Mouse (Mus musculus) kidney, embryonic 14.5 days (tissue): ENCODE data around the gene Megf11. TPM values are rescaled to one million over a fixed set of nuclear protein-coding genes. Genes with fewer than 3 reads are reported as not detected.

Source experiments
- ATAC-seq: fragments of 200-750 bp; cut with Nextera tagmentation; 2 replicates; pipeline ENCODE4 v1.8.0; 2017; ENCODE audit warnings: moderate number of reproducible peaks, mild to moderate bottlenecking, moderate TSS enrichment, moderate library complexity; ENCODE audit not compliant: low FRiP score, low TSS enrichment
- H3K27ac ChIP-seq: fragments of 300-500 bp; sonication (generic); 2 replicates; pipeline ENCODE4 v1.5.1; 2014; ENCODE audit warnings: low read depth, mild to moderate bottlenecking, low read length, moderate library complexity, mixed read lengths
- H3K27me3 ChIP-seq: fragments of 300-500 bp; sonication (generic); 2 replicates; pipeline ENCODE4 v1.6.1; 2014; ENCODE audit warnings: mild to moderate bottlenecking, low read length; ENCODE audit not compliant: control insufficient read depth, insufficient read depth
- H3K36me3 ChIP-seq: fragments of 300-500 bp; sonication (generic); 2 replicates; pipeline ENCODE4 v1.6.1; 2014; ENCODE audit warnings: low read length, mixed read lengths; ENCODE audit not compliant: control insufficient read depth, insufficient read depth
- H3K4me1 ChIP-seq: fragments of 300-500 bp; sonication (generic); 2 replicates; pipeline ENCODE4 v1.6.1; 2014; ENCODE audit warnings: low read length, mixed read lengths; ENCODE audit not compliant: control insufficient read depth, insufficient read depth
- H3K4me2 ChIP-seq: fragments of 300-500 bp; sonication (generic); replicated peaks from 2 replicates; pipeline ENCODE4 v1.6.1; 2014; ENCODE audit warnings: low read depth, mild to moderate bottlenecking, low read length
- H3K4me3 ChIP-seq: fragments of 300-500 bp; sonication (generic); 2 replicates; pipeline ENCODE4 v1.5.1; 2014; ENCODE audit warnings: mild to moderate bottlenecking, low read length
- H3K9ac ChIP-seq: fragments of 300-500 bp; sonication (generic); 2 replicates; pipeline ENCODE4 v1.6.1; 2014; ENCODE audit warnings: low read depth, mild to moderate bottlenecking, low read length, moderate library complexity
- H3K9me3 ChIP-seq: fragments of 300-500 bp; sonication (generic); 2 replicates; pipeline ENCODE4 v1.6.1; 2016; ENCODE audit warnings: low read length; ENCODE audit not compliant: control insufficient read depth
- WGBS: fragments of 180-500 bp; shearing (Covaris S2); extraction: QIAGEN DNeasy Blood & Tissue Kit; methylation state at CpG from one replicate; pipeline ENCODE4 v1.1.7; 2014; 5-methylcytosine and 5-hydroxymethylcytosine counted together
- polyA plus RNA-seq: library from polyadenylated mRNA; unstranded; fragments of >200 nt; fragmentation: Nextera tagmentation; extraction: Ambion mirVana; gene quantifications from 2 replicates; pipeline ENCODE4 v1.2.1, GENCODE M21; 2014

The Megf11 gene
- polyA plus RNA-seq, 1 experiment from 2014 or later, result 3.7 TPM

DNA sequence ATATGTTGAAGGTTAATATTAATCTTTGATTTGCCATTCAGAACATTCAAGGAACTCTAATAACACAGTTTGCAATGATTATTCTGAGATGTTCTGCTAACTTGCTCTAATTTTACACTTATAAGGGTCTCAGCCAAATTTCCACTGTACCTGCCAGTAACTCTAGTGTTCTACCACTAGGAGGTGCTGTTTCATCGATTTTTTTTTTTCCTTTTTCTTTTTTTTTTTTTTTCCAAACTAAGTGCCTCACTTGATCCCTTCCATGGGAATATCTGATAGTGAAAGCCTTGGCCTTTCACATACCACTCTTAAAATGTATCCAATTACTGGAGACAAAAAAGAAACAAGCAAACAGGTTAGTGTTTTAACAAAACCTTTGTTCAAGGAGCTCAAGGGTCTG, 38.0 kb upstream of the Megf11 start:
- Histone ChIP-seq H3K4me3 (no peak overlapping the region), H3K27me3 (no peaks in the 10 kb centered on the region), H3K9ac (no peak overlapping the region), H3K27ac (no peak overlapping the region), H3K4me1 (no peaks in the 10 kb centered on the region), H3K9me3 (no peaks in the 10 kb centered on the region), H3K36me3 (no peaks in the 10 kb centered on the region), H3K4me2 (no peak overlapping the region)
- 0% methylated on average over 1 of the region's 1 CpGs for WGBS
- no peak for ATAC-seq

DNA sequence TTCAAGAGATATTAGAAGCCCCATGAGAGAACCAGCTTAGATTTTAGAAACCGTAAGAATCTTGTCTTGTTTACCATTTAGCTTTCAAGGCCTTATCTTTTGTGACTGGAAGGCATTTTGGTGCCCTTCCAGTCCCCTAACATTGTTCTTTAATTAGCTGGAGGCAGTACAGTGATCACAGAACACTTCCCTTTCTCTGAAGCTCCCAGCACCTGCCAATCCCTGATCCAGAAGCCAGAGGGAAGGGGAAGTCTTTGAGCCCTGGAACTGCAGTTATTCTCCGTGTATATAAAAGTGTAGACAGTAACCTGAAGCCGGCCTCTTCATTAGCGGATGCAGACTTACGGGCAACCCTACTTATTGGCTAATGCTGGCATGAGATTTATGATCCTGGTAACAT, 35.9 kb upstream of the Megf11 start:
- no peaks in the 10 kb centered on the region for H3K36me3 ChIP-seq
- ATAC-seq, result no peak

DNA sequence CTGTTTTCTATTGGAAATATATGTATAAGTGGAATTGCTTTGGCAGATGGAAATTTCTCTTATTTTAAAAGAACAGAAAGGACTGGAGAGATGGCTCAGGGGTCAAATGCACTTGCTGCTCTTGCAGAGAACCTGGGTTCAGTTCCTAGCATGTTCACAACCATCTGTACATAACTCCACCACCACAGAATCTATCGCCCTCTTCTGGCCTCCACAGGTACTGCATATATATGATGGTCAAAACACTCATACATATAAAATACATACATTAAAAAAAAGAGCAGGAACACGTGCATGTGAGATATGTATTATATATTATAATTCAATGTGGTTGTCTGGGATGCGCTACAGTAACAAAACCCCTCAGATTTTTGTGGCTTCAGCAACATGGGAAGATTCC, 34.2 kb upstream of the Megf11 start:
- no peak overlapping the region for H3K4me3 ChIP-seq
- WGBS, result 45% methylated on average over 3 of the region's 3 CpGs
- H3K36me3 ChIP-seq, result no peaks in the 10 kb centered on the region
- ATAC-seq, result no peak
- H3K4me1 ChIP-seq, result no peaks in the 10 kb centered on the region
- no peaks in the 10 kb centered on the region for H3K9me3 ChIP-seq
- no peak overlapping the region for H3K27ac ChIP-seq
- H3K4me2 ChIP-seq, result no peak overlapping the region
- no peak overlapping the region for H3K9ac ChIP-seq
- no peaks in the 10 kb centered on the region for H3K27me3 ChIP-seq

More for the DNA sequence above, 35.9 kb upstream of the Megf11 start:
- no peak overlapping the region for H3K27ac ChIP-seq
- H3K9ac ChIP-seq, result no peak overlapping the region
- H3K4me1 ChIP-seq, result no peaks in the 10 kb centered on the region
- no peak overlapping the region for H3K4me2 ChIP-seq
- H3K4me3 ChIP-seq, result no peak overlapping the region
- H3K27me3 ChIP-seq, result no peaks in the 10 kb centered on the region
- whole genome bisulfite sequencing, result 26% methylated on average over 5 of the region's 5 CpGs
- H3K9me3 ChIP-seq, result no peaks in the 10 kb centered on the region

DNA sequence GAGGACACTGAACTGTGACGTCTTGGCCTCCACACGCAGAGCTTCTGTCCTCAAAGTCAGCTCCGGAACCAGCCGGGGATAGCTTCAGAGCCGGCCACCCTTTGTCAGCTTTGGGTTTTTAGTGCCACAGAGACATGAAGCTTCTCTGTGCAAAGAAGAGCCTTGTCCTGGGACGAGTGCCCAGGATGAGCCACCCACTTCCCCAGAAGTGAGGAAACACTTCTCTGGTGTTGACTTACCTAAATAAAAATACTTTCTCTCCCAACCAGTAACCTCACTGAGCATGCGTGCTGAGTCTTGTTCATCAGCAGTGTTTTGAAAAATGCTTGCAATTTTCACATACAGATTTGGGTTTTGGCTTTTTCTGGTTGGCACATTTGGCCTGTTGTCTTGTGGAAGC, 29.8 kb upstream of the Megf11 start:
- Histone ChIP-seq H3K27me3 (no peaks in the 10 kb centered on the region), H3K27ac (no peak overlapping the region), H3K36me3 (no peaks in the 10 kb centered on the region), H3K4me2 (no peak overlapping the region), H3K9ac (no peak overlapping the region), H3K9me3 (no peaks in the 10 kb centered on the region), H3K4me3 (no peak overlapping the region), H3K4me1 (no peaks in the 10 kb centered on the region)
- WGBS, result 93% methylated on average over 7 of the region's 7 CpGs
- no peak for ATAC-seq

DNA sequence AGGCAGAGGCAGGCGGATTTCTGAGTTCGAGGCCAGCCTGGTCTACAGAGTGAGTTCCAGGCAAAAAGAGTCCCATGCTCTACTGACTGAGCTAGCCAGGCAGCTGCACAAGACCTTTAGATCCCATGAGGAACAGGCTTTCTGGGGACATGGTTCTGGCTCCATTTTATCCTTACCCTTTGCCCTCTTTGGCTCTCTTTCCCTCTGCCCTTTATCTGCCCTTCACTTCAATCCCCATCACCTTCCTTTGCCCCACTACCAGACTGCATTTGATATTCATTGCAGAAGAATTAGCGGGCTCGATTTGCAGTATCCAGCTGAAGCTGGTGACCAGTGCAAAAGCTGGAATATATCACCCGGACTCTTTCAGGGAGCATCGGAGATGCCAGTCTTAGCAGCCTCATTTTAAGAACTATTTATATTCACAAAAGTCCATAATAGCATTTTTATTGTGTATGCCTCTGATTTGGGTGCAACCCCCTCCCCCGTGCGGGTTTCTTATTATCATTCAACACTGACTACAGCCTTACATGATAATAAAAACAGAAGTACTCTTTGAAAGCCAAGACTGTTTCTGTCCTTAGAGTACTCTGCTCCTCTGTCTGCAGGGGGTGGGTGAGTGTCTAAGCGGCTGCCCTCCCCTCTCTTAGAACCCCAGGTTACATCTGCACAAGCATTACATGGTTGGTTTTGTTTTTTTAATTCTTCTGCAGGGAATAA, 24.0 kb upstream of the Megf11 start:
- no peak overlapping the region for H3K9ac ChIP-seq
- H3K4me1 ChIP-seq, result no peaks in the 10 kb centered on the region
- no peak overlapping the region for H3K4me2 ChIP-seq
- ATAC-seq, result no peak
- H3K27me3 ChIP-seq, result no peaks in the 10 kb centered on the region
- WGBS, result 87% methylated on average over 9 of the region's 9 CpGs
- no peaks in the 10 kb centered on the region for H3K36me3 ChIP-seq
- H3K4me3 ChIP-seq, result no peak overlapping the region
- no peak overlapping the region for H3K27ac ChIP-seq
- no peaks in the 10 kb centered on the region for H3K9me3 ChIP-seq

DNA sequence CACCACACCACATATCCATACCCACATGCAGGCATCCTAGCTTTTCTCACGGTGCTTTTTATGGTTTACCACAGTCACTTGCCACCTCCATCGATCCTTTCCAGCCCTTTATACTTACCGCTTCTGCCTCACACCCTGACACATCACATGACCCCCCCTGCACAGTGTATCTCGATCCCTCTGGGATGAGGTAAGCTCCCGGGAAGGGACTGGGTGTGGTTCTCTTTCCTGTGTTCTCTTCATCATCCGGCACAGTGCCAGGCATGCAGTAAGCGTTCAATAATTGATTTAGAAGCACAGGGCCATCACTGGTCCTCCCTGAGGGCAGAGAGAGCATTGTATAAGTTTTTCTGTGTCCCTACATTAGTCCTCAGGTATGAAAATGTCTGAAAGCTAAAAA, 15.6 kb upstream of the Megf11 start:
- WGBS, result 62% methylated on average over 7 of the region's 7 CpGs
- H3K4me2 ChIP-seq, result no peak overlapping the region
- H3K9me3 ChIP-seq, result no peaks in the 10 kb centered on the region
- no peak for ATAC-seq
- H3K27me3 ChIP-seq, result no peaks in the 10 kb centered on the region
- no peak overlapping the region for H3K4me3 ChIP-seq
- no peaks in the 10 kb centered on the region for H3K36me3 ChIP-seq
- no peaks in the 10 kb centered on the region for H3K4me1 ChIP-seq
- H3K9ac ChIP-seq, result no peak overlapping the region
- no peak overlapping the region for H3K27ac ChIP-seq

DNA sequence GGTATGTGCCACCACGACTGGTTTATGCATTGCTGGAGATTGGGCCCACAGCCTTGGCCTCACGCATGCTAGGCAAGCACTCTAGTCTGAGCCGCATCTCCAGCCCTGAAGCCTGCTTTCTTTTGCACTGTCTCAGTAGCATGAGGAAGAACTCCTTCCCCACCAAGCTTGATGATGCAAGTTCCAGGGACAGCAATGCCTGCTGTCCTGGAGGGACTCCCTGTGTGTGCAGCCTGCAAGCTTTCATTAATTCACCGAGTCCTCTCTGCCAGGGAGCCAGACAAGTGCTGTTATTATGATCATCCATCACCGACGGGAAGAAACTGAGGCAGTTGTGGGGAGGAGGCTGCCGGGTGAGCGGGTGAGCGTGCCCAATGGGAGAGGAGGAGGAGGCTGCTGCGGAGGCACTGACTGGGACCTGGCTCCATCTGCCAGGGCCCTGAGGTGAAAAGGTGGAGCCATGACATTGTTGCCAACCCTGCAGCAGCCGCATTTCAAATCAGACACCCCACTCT, 14.1 kb upstream of the Megf11 start:
- Histone ChIP-seq H3K4me3 (no peak overlapping the region), H3K9me3 (no peaks in the 10 kb centered on the region), H3K9ac (no peak overlapping the region), H3K27ac (no peak overlapping the region), H3K4me2 (no peak overlapping the region), H3K4me1 (no peaks in the 10 kb centered on the region), H3K36me3 (no peaks in the 10 kb centered on the region), H3K27me3 (no peaks in the 10 kb centered on the region)
- no peak for ATAC-seq
- WGBS, result 53% methylated on average over 11 of the region's 11 CpGs

DNA sequence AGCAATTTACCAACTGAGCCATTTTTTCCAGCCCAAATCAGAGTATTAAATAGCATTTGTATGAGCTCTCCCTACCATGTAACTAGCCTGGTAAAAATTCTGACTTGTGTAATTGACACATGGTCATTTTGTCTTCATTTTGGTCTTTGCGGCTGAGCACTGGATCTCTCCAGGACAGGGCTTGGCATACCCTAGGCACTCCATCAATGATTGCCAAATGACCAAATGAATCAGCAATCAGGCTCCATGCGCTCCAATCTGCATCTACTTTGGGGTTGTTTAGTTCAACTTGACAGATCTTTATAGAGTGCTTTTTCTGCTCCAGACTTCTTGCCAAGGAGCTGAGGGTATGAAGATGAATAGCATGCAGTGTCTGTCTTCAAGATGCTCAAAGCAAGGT, 9.0 kb upstream of the Megf11 start:
- Histone ChIP-seq H3K4me1 (no peaks in the 10 kb centered on the region), H3K4me2 (no peak overlapping the region), H3K27me3 (no peaks in the 10 kb centered on the region), H3K9ac (no peak overlapping the region), H3K36me3 (no peaks in the 10 kb centered on the region), H3K9me3 (no peaks in the 10 kb centered on the region), H3K4me3 (no peak overlapping the region), H3K27ac (no peak overlapping the region)
- WGBS, result 74% methylated on average over 2 of the region's 2 CpGs
- ATAC-seq, result no peak

DNA sequence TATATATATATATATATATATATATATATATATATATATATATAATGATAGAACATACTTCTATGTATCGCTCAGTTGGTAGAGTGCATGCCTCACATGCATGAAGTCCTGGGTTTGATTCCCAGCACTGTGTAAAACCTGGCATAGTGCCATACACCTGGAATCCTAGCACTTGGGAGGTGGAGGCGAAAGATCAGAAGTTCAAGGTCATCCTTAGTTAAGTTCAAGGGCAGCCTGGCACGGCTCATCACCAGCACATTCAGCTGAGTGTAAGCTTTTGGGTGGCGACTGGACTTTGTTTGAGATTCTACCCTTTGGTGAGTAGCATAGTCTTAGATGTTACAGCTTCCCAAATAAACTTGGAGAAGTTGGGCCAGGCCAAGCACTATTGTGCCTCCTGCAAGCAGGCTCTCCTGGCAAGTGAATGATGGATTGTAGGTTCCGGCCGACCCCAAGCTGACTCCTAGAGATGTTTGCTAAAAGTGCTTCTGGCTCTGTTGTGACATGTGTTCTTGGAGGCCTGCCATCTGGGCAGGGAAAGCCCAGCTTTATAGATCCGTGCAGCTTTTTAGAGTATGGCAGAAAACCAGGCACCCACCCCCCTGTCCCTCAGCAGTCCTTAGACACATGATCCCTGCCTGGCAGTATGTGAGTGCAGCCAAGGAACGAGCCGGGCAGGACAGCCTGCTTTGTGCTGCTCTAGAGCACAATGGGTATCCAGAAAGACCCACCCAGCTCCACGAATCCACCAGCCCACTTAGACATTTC, 2.2 kb upstream of the Megf11 start:
- no peak overlapping the region for H3K4me2 ChIP-seq

More for the DNA sequence above, 2.2 kb upstream of the Megf11 start:
- peaks cover 9% of the 10 kb centered on the region for H3K4me1 ChIP-seq
- ATAC-seq, result no peak
- no peaks in the 10 kb centered on the region for H3K36me3 ChIP-seq
- 48% methylated on average over 10 of the region's 10 CpGs for WGBS
- H3K27me3 ChIP-seq, result peaks cover 45% of the 10 kb centered on the region
- no peaks in the 10 kb centered on the region for H3K9me3 ChIP-seq
- H3K27ac ChIP-seq, result no peak overlapping the region
- H3K9ac ChIP-seq, result no peak overlapping the region
- H3K4me3 ChIP-seq, result no peak overlapping the region
